Mouse (Mus musculus) thymus, postnatal 0 days (tissue): ENCODE results near the gene Braf. TPM values are rescaled to one million over a fixed set of nuclear protein-coding genes. Genes with fewer than 3 reads are reported as not detected.

Source experiments
- DNase-seq: peaks from one replicate; pipeline ENCODE4 v3.0.0-alpha.2; 2015; ENCODE audit warnings: low spot score
- polyA plus RNA-seq: library from polyadenylated mRNA; unstranded; fragments of >200 nt; fragmentation: Nextera tagmentation; extraction: Ambion mirVana; gene quantifications from 2 replicates; pipeline ENCODE4 v1.2.1, GENCODE M21; 2015

Braf gene
- polyA plus RNA-seq, 1 experiment from 2014 or later: 7.1 TPM

DNA sequence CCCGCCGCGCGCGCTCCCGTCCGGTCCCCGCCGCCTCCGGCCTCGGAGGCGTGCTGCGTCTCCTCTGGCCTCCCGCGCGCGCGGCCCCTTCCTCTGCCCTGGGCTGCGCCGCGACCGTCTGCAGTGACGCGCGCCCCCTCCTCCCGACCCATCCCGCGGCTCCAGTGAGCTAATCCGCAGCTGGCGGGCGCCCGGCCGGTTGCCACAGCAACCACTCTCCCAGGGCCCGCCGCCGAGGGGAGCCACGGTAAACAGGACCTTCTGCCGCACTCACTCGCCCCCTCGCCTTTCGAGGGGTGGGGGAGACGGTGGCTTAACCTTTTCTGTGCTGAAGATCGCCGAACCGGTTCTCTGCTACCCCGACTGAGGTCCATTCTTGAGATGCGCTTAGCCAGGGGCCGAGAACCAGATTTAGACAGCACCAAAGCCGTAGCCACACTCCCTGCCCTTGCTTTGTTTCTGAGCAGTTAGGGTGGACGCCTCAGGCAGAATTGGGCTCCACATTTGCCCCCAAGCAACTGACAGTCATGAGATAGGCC, 167.5 kb downstream of the Braf start, which contains the start of gene Dennd2a:
TSS of gene Dennd2a (minus strand) at position 145 of the 539 bp plus-strand sequence.
- DNase-seq: no peak

GRCm38 (mm10) chr6:39556900-39557659, 168.2 kb downstream of the Braf start:
- DNase-seq: no peak

GRCm38 (mm10) chr6:39555648-39555945, 169.7 kb downstream of the Braf start:
- no peak for DNase-seq

DNA sequence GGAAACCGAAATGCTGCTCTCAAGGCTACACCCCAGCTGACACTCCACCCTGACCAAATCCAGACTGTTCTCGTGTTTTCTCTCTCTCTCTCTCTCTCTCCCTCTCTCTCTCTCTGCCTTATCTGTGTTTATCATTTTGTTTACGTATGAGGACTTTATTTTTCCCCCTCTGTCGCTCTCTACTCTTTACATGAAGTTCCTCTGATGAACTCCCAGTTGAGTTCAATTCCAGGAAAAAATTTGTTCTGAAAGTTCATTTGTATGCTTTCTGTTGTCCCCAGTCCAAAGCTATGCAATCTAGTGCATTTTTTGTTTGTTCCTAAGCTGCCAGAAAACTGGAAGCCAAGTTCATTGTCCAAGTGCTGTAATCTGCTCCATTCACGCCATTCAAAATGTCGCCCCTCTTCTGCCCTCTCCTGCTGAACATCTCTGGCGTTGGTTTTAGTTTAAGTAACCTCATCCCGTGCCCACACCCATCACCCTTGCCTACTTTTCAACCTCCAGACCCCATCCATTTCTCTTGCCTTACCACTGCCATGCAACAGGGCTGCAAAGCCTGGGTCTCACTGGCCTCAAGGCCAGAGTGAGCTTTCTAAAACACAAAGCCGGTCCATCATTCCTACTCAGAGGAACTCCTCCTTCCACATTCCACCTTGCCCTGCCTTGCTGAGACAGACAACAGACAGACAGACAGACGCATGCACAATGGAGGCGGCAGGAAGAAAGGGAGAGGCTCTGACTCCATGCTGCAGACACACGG, 170.2 kb downstream of the Braf start:
- DNase-seq: no peak

Other genes with a start within 250 kb of the Braf start
- gene Dennd2a, start 167.6 kb downstream of the Braf start, polyA plus RNA-seq: 2.1 and 2.6 TPM in 2 replicates
- 27.9 and 29.0 TPM in 2 replicates for gene Adck2, start 151.6 kb downstream of the Braf start, polyA plus RNA-seq
- 2.3 and 2.7 TPM in 2 replicates for gene Gm42420, start 139.7 kb downstream of the Braf start, polyA plus RNA-seq
- gene Ndufb2, start 132.9 kb downstream of the Braf start, polyA plus RNA-seq: 335 and 367 TPM in 2 replicates
- gene Mrps33, start 85.5 kb upstream of the Braf start, polyA plus RNA-seq: 263 and 278 TPM in 2 replicates
- 0.08 TPM in 1 of 2 replicates, not detected in the other for gene Tmem178b, start 147.8 kb upstream of the Braf start, polyA plus RNA-seq